Mouse (Mus musculus) ZHBTc4 (cell line): Measurements from ENCODE around the gene Coq8a.

Source experiments
- DNase-seq: peaks from one replicate; pipeline ENCODE4 v3.0.0-alpha.2; 2011; ENCODE audit warnings: low read depth, low spot score

The Coq8a gene

DNA sequence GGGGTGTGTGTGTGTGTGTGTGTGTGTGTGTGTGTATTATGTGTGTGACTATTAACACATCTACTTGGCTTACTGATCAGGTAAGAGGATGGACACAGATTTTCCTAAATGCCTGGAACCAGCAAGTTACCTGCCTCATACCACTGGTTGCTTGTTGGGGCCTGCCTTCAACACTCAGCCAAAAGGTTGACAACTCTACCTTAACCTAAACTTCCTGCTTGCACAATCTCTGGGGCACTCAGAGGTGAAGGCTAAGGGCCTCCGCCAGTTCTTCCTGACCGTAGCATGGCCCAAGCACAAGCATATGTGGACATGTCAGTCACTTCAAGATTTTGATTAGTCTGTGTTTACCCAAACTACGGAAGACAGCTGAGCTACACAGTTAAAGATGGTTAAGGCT, 1.4 kb downstream of the Coq8a start:
- DNase-seq = no peak

- no peak for DNase-seq
These were observed 2.9 kb downstream of the Coq8a start for GRCm38 (mm10) chr1:180196508-180196907.

DNA sequence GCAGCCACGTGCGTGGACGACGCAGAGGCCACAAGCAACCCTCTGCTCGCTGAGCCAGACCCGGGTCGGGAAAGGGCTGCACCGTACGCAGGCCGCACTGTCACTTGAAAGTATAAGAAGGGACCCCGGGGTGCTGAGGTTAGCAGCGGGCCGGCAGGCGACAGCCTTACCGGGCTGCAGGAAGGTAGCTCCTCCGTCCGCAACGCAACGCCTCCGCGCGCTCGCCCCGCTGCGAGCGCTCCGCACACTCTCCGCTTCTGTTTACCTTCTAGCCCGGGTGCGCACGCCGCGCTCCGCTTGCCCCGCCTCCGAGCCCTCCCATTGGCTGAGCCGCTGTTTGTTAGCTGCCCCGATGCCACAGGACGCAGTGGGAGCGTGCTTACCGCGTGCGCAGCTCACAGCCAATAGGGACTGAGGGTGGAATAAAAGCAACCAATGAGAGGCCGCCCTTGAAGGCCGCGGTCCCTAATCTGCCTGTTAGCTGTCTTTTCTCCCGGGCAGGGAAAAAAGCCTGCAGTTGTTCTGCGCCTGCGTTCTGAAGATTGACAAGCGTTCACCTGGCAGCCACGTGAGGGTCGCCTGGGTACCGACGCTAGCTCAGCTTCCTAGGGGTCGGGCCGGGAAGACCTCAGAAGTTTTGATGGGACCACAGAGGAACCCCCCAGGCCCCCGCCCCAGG, 3.6 kb downstream of the Coq8a start:
- DNase-seq = peak; percentile 99

DNA sequence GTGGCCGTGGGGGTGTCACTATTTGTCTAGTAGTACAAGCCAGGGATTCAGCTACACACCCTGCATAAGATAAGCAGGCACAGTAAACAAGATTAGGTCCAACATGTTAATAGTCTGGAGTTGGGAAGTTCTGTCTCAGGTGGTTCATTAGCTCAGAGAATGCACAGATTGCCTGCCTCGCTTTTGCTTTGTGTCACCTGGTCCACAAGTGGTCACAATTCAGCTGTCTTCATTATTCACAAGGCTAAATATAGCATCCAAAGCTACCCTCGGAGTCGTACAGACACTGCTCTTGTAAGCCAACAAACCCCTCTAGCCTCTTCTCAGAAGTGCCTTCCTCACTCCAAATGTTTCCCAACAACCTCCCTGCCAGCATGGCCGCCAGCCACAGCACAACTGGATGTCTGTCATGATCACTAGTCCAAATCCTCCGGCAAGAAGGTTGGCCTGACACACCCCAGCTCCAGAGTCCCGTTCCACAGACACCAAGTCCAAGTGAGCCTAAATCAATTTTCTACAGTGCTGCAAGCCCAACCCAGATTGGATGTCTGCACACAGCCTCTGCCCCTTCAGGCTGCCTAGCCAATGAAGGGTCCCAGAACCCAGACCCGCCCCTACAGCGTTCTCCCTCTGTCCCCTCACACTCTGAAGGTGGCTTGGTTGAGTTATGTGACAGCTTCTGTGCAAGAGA, 4.5 kb downstream of the Coq8a start:
- DNase-seq = peak; percentile 76

GRCm38 (mm10) chr1:180194048-180194447, 5.4 kb downstream of the Coq8a start:
- DNase-seq = no peak

GRCm38 (mm10) chr1:180193391-180193935, 5.9 kb downstream of the Coq8a start:
- DNase-seq = no peak

DNA sequence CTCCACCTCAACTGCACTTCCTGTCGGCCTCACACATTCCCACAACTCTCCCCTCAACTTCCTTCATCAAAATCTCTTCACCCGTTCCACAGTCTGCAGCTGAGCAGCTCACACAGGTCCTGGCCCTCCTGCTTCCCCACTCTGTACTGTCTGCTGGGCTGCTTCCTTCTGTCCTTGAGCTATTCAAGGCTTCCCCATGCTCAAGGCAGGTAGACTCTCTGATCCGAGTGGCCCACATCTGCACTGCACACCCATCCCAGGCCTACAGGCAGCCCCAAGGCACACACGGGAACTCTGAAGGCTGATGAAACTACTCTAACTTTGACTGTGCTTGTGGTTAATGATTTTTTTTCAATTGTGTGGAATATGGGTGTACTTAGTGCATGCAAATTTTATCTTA, 6.5 kb downstream of the Coq8a start:
- DNase-seq = no peak

DNA sequence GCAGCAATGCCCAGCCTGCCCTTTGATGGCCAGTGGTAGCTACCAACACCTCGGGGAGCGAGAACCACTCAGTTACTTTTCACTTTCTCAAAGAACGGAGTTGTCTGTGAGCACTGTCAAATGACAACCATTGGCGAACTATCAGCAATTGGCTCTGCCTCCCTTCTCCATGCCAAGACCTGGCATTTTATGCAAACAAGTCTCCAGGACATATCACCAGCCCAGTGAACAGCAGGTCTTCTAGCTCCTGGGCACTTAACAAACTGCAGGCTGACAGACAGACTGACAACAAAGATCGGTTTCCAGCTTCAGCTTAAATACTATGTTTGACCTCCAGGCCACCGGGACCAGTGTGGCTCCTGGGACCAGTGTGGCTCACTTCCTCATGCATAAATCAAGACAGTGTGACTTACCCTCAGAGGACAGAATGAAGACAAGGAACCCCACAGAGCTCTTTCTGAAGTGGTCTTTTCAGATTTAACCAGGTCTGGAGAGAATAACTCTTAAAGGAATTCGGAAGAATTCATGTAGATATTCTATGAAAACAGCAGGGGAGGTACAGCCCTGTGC, 7.7 kb downstream of the Coq8a start:
- no peak for DNase-seq

GRCm38 (mm10) chr1:180191112-180191511, 8.3 kb downstream of the Coq8a start:
- no peak for DNase-seq

- DNase-seq = no peak
These were observed 10.5 kb downstream of the Coq8a start for GRCm38 (mm10) chr1:180188951-180189350.

DNA sequence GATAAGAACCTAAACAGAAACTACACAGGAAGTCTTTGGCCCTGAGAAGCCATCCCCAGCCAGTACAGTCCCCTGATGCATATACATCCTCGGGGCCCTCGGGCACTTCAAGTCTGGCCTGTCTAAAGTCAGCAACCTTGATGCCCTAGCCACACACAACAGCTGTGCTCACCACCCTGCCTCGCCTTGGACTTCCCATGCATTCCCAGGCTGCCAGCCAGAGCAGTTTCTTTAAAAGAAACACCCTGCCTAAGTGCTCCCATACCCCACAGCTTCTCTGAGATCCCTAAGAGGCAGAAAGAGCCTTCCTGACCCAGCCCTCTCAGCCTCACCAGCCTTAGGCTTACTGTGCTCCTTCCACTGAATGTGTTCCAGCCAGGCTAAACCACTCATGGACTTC, 13.0 kb downstream of the Coq8a start:
- no peak for DNase-seq

DNA sequence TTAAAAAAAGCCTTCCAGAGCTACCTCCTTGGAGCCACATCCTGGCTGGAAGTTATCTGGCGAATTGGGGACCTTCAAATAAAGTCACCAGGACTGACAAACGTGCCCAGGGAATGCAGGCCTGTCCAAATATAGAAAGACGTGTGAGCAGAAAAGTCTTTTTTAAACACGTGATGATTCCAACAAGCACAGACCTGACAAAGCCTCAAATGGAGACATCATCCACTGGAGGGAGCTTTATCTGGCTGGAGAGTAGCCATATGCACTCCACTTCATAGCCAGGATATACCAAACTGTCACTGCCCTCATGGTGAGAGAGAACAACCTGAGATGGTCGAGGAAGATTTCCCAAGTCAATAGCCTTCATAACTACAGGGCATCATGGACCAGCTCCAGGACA, 13.5 kb downstream of the Coq8a start:
- DNase-seq = no peak

DNA sequence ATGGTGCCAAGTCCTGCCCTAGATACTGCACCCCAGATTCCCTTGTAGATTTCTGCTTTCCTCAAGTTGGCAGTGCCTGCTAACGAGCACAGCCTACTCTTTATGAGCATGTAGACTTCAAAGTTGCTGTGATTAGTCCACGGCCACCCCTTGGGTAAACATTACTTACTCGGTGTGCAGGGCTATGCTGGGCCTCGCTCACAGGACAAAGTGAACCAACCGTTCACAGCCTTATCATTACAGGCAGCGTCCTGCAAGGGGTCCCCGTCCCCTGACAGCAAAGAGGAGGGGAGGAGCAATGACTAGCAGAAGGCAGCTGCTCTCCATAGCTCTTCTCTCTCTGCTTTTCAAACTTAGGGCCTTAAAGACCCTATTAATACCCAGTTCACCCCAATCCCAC, 14.6 kb downstream of the Coq8a start:
- DNase-seq = no peak

GRCm38 (mm10) chr1:180183525-180184159, 15.8 kb downstream of the Coq8a start:
- DNase-seq = no peak

GRCm38 (mm10) chr1:180182731-180183130, 16.7 kb downstream of the Coq8a start:
- DNase-seq = no peak

DNA sequence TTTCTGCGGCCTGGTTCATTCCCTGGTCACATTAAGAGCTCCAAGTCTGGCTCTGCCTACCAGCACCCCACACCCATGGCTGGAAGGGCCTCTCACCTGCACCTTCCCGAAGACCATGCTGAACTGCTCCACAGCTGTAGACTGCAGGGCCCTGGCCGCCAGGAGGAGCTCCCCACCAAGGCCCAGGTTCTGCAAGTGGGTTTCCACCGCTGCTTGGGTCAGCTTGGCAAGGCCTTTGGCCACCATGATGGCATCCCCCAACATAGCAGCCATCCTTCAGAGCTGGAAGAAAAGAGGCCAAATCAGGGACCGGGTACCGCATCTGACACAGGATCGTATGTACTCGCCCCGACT, 17.5 kb downstream of the Coq8a start:
- DNase-seq = peak; percentile 27

- DNase-seq = no peak
These were observed 18.0 kb downstream of the Coq8a start for GRCm38 (mm10) chr1:180181304-180181965.

DNA sequence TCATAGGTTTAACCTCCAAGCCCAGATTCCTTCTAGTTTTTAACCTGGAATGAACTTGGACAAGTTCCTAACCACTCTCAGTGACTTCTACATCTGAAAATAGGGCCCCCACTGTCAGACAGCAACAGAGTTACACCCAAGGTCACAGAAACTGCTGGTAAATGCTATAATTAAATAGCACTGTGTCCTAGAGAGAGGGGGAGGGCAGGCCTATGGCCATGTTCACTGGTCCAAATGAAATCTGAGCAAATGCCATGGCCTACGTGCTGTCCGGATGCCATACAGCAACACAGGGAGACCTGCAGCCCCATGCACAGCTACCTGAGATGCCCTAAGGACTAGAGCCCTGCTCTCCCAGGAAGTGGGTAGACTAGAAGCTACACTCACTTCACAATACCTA, 19.6 kb downstream of the Coq8a start:
- no peak for DNase-seq

- no peak for DNase-seq
These were observed 20.3 kb downstream of the Coq8a start for GRCm38 (mm10) chr1:180179100-180179499.

DNA sequence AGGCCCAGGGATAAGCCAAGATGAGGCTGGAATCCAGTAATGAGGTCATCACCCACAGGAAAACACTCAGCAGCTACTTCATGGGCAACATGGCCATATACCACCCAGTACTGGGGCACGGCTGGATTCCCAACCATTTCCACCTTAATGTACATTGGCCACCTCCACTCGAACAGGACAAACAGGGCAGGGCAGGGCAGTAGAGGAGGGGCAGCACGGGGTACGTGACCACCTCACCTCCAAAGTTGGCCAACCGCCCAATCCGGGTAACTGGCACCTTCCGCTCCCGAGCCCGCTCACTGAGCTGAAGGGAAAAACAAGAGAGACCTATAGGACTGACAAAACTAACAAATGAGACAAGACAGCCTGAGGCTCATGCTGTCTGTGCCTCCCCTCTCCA, 21.1 kb downstream of the Coq8a start:
- DNase-seq = no peak

DNA sequence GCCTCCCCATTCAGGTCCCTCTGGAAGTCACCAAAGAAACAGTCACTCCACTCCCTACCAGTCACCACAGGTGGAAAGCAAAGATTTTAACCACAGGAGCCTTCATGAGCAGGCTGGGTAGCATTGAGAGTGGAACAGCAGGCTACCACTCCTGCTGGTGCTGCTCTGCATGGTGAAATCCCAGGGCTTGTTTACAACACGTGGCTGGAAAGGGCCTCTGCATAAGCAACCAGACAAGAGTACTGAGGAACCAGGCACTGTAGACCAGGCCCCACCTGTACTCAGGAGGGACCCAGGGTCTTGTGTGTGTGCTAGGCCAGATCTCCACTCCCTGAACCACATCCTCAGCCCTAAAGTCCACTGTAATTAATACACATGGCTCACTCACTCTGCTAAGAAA, 22.6 kb downstream of the Coq8a start:
- DNase-seq = no peak

DNA sequence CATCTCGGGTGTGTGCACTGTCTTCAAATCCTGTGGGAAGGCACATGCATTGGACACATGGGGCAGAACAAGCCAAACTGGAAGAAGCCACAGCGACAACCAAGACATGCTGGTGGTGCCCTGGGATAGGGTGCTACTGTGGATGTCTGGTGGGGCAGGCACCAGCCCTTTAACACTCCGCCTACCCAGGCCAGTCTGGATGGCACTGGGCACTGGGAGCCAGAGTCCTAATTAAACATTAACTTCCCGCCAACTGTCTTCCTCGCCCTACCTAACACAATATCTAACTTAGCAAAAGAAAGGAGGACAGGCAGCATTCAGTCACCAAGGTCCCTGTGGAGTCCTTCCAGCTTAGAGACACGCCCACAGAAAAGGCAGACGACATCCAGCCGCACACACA, 23.8 kb downstream of the Coq8a start:
- peak; percentile 24 for DNase-seq
